Mouse (Mus musculus) activated CD4-positive, CD25-positive, alpha-beta regulatory T cell, adult 9 weeks (primary cell): ENCODE results near the gene As3mt. TPM values are rescaled to one million over a fixed set of nuclear protein-coding genes. Genes with fewer than 3 reads are reported as not detected.

Experiments used
- polyA plus RNA-seq: library from polyadenylated mRNA; unstranded; fragments of 100-300 nt; shearing (Covaris generic); gene quantifications from one replicate; pipeline ENCODE4 v1.2.1, GENCODE M21; 2017

As3mt gene
- polyA plus RNA-seq: 13.3 TPM

GRCm38 (mm10) chr19:46707296-46708151 lies at the start of gene As3mt:
Gene As3mt, plus strand, starts transcription at chr19:46707458.

DNA sequence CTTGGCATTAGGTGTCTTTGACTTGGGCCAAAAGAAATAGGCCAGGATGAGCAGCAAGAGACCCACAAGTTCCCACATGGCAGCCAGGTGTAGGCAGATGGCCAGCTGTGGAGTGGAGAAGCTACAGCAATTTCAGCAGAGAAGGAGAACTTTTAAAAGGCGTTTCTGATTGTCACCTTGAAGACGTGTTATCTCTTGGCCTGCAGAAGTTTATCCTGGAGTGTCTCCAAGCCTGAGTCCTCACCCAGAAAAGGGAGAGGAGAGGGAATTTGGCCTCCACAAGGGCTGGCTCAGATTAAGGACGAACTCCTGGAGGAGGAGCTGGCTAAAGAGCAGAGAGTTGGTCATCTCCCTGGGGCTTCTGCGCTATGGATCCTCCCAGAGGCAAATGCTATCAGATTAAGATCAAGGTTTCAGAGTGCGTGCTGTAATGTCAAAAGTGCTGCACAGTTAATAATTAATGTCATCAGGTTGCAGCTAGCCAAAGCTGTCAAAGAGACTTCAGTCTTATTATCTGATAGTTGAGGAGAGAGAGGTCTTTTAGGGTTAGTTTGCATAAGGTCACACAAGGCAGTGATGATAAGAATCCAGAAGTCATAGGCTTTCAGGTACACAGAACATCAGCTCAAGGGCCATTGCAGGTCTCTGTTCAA lies 34.4 kb upstream of the As3mt start, which contains the start of gene Cyp17a1:
Gene Cyp17a1, minus strand, starts transcription at position 407 of the 653 bp plus-strand sequence.

DNA sequence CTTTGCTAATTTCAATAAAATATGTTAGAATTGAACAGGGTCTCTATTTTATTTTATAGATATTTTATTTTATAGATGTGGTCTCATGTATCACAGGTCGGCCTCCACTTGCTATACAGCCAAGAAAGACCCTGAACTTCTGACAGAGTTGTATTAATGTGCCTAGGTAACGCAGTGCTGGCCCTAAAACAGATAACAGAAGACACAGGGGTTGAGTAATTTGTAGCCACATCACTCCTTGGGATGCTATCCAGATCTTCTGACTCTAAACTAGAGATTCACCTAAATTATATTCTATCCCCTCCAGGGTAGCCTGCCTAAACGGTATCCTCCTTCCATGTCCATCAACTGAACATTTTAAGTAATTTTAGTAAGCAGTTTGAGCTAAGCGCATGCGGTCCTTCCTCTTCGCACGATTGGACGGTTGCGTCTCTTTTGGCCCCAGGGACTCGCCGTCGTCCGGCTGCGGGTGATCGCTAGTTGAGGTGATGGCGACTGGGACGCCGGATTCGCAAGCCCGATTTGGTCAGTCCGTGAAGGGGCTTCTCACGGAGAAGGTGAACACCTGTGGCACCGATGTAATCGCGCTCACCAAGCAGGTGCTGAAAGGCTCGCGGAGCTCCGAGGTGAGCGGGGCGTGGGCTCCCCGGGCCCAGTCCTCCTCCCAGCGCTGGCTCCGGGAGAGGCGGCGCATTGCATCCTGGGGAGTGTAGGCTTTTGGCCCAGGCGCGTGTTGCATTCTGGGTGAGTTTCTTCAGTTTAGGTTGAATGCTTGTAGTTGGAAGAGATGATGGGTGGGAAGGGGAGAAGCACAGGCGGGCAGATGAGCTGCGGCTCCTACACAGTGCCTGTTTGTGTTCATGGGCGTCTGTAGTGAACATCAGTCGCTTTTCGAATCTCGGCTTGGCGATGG lies 17.5 kb upstream of the As3mt start, which contains the start of gene Borcs7:
Gene Borcs7, plus strand, starts transcription at position 447 of the 913 bp plus-strand sequence.

DNA sequence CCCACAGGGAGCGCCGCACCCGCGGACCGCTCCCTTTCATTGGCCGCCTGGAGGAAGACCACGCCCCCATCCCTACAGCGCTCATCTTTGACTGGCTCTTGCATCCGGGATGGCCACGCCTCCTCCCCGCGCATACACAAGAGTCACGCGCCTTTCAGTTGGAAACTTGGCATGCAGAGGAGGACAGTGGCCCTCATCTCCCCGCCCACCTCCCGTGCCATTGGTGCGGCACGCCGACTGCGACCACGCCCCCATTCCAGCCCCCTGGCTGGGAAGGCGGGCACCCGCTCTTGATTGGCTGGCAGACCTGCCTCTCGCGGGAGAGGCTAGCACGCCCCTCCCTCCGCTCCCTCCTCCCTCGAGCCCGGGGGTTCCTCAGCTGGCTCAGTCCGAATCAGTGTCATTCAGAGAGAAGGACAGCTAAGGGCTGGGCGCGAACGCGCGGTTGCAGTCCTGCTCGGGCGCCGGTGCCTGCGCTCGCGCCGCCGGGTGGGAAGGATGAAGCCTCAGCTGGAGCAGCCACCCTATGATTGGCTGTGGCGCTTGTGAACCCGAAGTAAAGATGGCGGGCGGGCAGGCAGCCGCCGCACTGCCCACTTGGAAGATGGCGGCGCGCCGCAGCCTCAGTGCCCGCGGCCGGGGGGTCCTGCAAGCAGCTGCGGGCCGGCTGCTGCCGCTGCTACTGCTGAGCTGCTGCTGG lies 54.1 kb downstream of the As3mt start, which contains the start of gene Cnnm2:
Gene Cnnm2, plus strand, starts transcription at position 350 of the 700 bp plus-strand sequence.

Other genes with a start within 250 kb of the As3mt start
- gene Trim8, start 205.8 kb upstream of the As3mt start, polyA plus RNA-seq: 31.6 TPM
- gene Arl3, start 134.3 kb upstream of the As3mt start, polyA plus RNA-seq: 22.9 TPM
- gene Sfxn2, start 134.1 kb upstream of the As3mt start, polyA plus RNA-seq: 11.2 TPM
- gene Wbp1l, start 108.4 kb upstream of the As3mt start, polyA plus RNA-seq: 73.7 TPM
- not detected for gene Cyp17a1, start 34.3 kb upstream of the As3mt start, polyA plus RNA-seq
- gene Borcs7, start 17.6 kb upstream of the As3mt start, polyA plus RNA-seq: 5.9 TPM
- gene Cnnm2, start 54.1 kb downstream of the As3mt start, polyA plus RNA-seq: 1.2 TPM